Mouse (Mus musculus) brain, adult 10 weeks (tissue): ENCODE results near the gene Oser1. TPM values are rescaled to one million over a fixed set of nuclear protein-coding genes. Genes with fewer than 3 reads are reported as not detected.

Experiments
- polyA plus RNA-seq: library from polyadenylated mRNA; stranded (reverse); fragments of 350-450 nt; fragmentation: Illumina TruSeq; extraction: RNeasy Lipid Tissue Mini Kit (QIAGEN cat#74804); gene quantifications from one replicate; pipeline ENCODE4 v1.2.3, GENCODE M21; 2015; ENCODE audit warnings: low read depth, low replicate concordance

The Oser1 gene
- 31.0 TPM for polyA plus RNA-seq

GRCm38 (mm10) chr2:163424597-163424996 lies at the start of gene Oser1:
Gene Oser1 (minus strand): TSS chr2:163424697.

GRCm38 (mm10) chr2:163472466-163472851 lies 48.0 kb upstream of the Oser1 start, which contains the start of gene Fitm2:
Gene Fitm2 (minus strand): TSS chr2:163472629.

DNA sequence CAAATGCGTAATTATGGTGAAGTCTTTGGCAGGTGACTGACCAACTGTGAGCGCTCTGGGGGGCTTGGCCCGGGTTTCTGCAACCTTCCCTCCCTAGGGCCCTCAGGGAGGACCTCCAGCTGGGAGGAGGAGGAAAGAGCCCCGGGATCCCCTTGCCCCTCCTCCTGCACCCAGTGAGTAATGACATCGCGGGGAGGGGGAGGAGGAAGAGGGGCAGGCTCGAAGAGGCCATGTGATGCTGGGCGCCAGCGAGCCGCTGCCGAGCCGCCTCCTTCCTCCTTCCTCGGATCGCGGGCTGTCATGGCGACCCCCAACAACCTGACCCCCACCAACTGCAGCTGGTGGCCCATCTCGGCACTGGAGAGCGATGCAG lies 13.7 kb upstream of the Oser1 start, which contains the start of gene Gdap1l1:
TSS of gene Gdap1l1 (plus strand) at position 231 of the 373 bp plus-strand sequence.

GRCm38 (mm10) chr2:163397905-163398304 lies 26.6 kb downstream of the Oser1 start, which contains the start of gene Jph2:
Gene Jph2 (minus strand): TSS chr2:163397993.

Other genes starting within 250 kb of the Oser1 start
- gene Tox2, start 221.6 kb downstream of the Oser1 start, polyA plus RNA-seq: 23.2 TPM
- gene Jph2, start 26.7 kb downstream of the Oser1 start, polyA plus RNA-seq: 0.70 TPM
- gene Gdap1l1, start 13.8 kb upstream of the Oser1 start, polyA plus RNA-seq: 74.6 TPM
- 20.6 TPM for gene Fitm2, start 47.9 kb upstream of the Oser1 start, polyA plus RNA-seq
- not detected for gene R3hdml, start 67.6 kb upstream of the Oser1 start, polyA plus RNA-seq
- gene Hnf4a, start 82.1 kb upstream of the Oser1 start, polyA plus RNA-seq: not detected
- gene Ttpal, start 177.6 kb upstream of the Oser1 start, polyA plus RNA-seq: 44.8 TPM
- 195 TPM for gene Serinc3, start 220.4 kb upstream of the Oser1 start, polyA plus RNA-seq
- gene Pkig, start 233.7 kb upstream of the Oser1 start, polyA plus RNA-seq: 151 TPM